Mouse (Mus musculus): Measurements from ENCODE around the gene Fam19a5. TPM values are rescaled to one million over a fixed set of nuclear protein-coding genes. Genes with fewer than 3 reads are reported as not detected.

Fam19a5 gene
- polyA plus RNA-seq, 1 experiment from 2014 or later, result 1.4 TPM

- H3K27ac ChIP-seq (ENCODE audit: low read depth, low read length), result no peak overlapping the region
- H3K9ac ChIP-seq (ENCODE audit: low read depth, low read length), result no peak overlapping the region
- 70% methylated on average over 1 of the region's 1 CpGs for WGBS
- peaks cover 38% of the 10 kb centered on the region for H3K27me3 ChIP-seq (replicated peaks; ENCODE audit: control insufficient read depth, insufficient read depth, low read length)
- no peaks in the 10 kb centered on the region for H3K36me3 ChIP-seq (ENCODE audit: control insufficient read depth, insufficient read depth)
- H3K4me2 ChIP-seq (replicated peaks; ENCODE audit: low read depth), result no peak overlapping the region
- ATAC-seq, result no peak
- no peaks in the 10 kb centered on the region for H3K4me1 ChIP-seq (replicated peaks; ENCODE audit: control insufficient read depth, insufficient read depth, low read length)
- no peaks in the 10 kb centered on the region for H3K9me3 ChIP-seq (ENCODE audit: control insufficient read depth)
- TF ChIP-seq CTCF (IDR thresholded peaks at IDR 0.05; ENCODE audit: low read depth), result no peak
- no peak overlapping the region for H3K4me3 ChIP-seq (ENCODE audit: low read depth, low read length)
These were observed 2.4 kb upstream of the Fam19a5 start for GRCm38 (mm10) chr15:87541656-87542055.

- peak; percentile 22; the same call in 1 of the 2 replicates for ATAC-seq
- Histone ChIP-seq H3K36me3 (ENCODE audit: control insufficient read depth, insufficient read depth) (no peaks in the 10 kb centered on the region), H3K4me3 (ENCODE audit: low read depth, low read length) (peak overlapping the region; percentile 35), H3K4me1 (replicated peaks; ENCODE audit: control insufficient read depth, insufficient read depth, low read length) (no peaks in the 10 kb centered on the region), H3K9ac (ENCODE audit: low read depth, low read length) (no peak overlapping the region), H3K9me3 (ENCODE audit: control insufficient read depth) (no peaks in the 10 kb centered on the region), H3K4me2 (replicated peaks; ENCODE audit: low read depth) (peak overlapping the region; percentile 62), H3K27me3 (replicated peaks; ENCODE audit: control insufficient read depth, insufficient read depth, low read length) (peaks cover 38% of the 10 kb centered on the region), H3K27ac (ENCODE audit: low read depth, low read length) (no peak overlapping the region)
- WGBS, result under 1% methylated on average over 70 of the region's 84 CpGs
- no peak for TF ChIP-seq CTCF (IDR thresholded peaks at IDR 0.05; ENCODE audit: low read depth)
These were observed 466 bp downstream of the Fam19a5 start for GRCm38 (mm10) chr15:87544401-87545129.

GRCm38 (mm10) chr15:87545130-87545642, 1.1 kb downstream of the Fam19a5 start:
- no peak; the same call in 1 of the 2 replicates for ATAC-seq
- Histone ChIP-seq H3K9ac (ENCODE audit: low read depth, low read length) (no peak overlapping the region), H3K4me2 (replicated peaks; ENCODE audit: low read depth) (peak overlapping the region; percentile 62), H3K4me3 (ENCODE audit: low read depth, low read length) (peak overlapping the region; percentile 35; the same call in 1 of the 2 replicates), H3K36me3 (ENCODE audit: control insufficient read depth, insufficient read depth) (no peaks in the 10 kb centered on the region), H3K27me3 (replicated peaks; ENCODE audit: control insufficient read depth, insufficient read depth, low read length) (peaks cover 38% of the 10 kb centered on the region), H3K27ac (ENCODE audit: low read depth, low read length) (no peak overlapping the region), H3K9me3 (ENCODE audit: control insufficient read depth) (no peaks in the 10 kb centered on the region), H3K4me1 (replicated peaks; ENCODE audit: control insufficient read depth, insufficient read depth, low read length) (no peaks in the 10 kb centered on the region)
- no peak for TF ChIP-seq CTCF (IDR thresholded peaks at IDR 0.05; ENCODE audit: low read depth)
- WGBS, result 16% methylated on average over 18 of the region's 18 CpGs

- Histone ChIP-seq H3K27me3 (replicated peaks; ENCODE audit: control insufficient read depth, insufficient read depth, low read length) (peaks cover 38% of the 10 kb centered on the region), H3K36me3 (ENCODE audit: control insufficient read depth, insufficient read depth) (no peaks in the 10 kb centered on the region), H3K27ac (ENCODE audit: low read depth, low read length) (no peak overlapping the region), H3K9me3 (ENCODE audit: control insufficient read depth) (no peaks in the 10 kb centered on the region), H3K9ac (ENCODE audit: low read depth, low read length) (no peak overlapping the region), H3K4me1 (replicated peaks; ENCODE audit: control insufficient read depth, insufficient read depth, low read length) (no peaks in the 10 kb centered on the region), H3K4me2 (replicated peaks; ENCODE audit: low read depth) (no peak overlapping the region), H3K4me3 (ENCODE audit: low read depth, low read length) (no peak overlapping the region)
- ATAC-seq, result no peak
- 28% methylated on average over 8 of the region's 8 CpGs for WGBS
- no peak for TF ChIP-seq CTCF (IDR thresholded peaks at IDR 0.05; ENCODE audit: low read depth)
These were observed 1.7 kb downstream of the Fam19a5 start for GRCm38 (mm10) chr15:87545731-87546360.

GRCm38 (mm10) chr15:87547022-87547421, 2.9 kb downstream of the Fam19a5 start:
- Histone ChIP-seq H3K9ac (ENCODE audit: low read depth, low read length) (no peak overlapping the region), H3K9me3 (ENCODE audit: control insufficient read depth) (no peaks in the 10 kb centered on the region), H3K4me3 (ENCODE audit: low read depth, low read length) (no peak overlapping the region), H3K27me3 (replicated peaks; ENCODE audit: control insufficient read depth, insufficient read depth, low read length) (peaks cover 38% of the 10 kb centered on the region), H3K27ac (ENCODE audit: low read depth, low read length) (no peak overlapping the region), H3K4me2 (replicated peaks; ENCODE audit: low read depth) (no peak overlapping the region), H3K4me1 (replicated peaks; ENCODE audit: control insufficient read depth, insufficient read depth, low read length) (no peaks in the 10 kb centered on the region), H3K36me3 (ENCODE audit: control insufficient read depth, insufficient read depth) (no peaks in the 10 kb centered on the region)
- peak; percentile 55 for TF ChIP-seq CTCF (IDR thresholded peaks at IDR 0.05; ENCODE audit: low read depth)
- no peak for ATAC-seq
- WGBS, result 45% methylated on average over 5 of the region's 5 CpGs

- no peak overlapping the region for H3K4me3 ChIP-seq (ENCODE audit: low read depth, low read length)
- no peaks in the 10 kb centered on the region for H3K36me3 ChIP-seq (ENCODE audit: control insufficient read depth, insufficient read depth)
- no peak for ATAC-seq
- no peak overlapping the region for H3K4me2 ChIP-seq (replicated peaks; ENCODE audit: low read depth)
- no peak for TF ChIP-seq CTCF (IDR thresholded peaks at IDR 0.05; ENCODE audit: low read depth)
- H3K9ac ChIP-seq (ENCODE audit: low read depth, low read length), result no peak overlapping the region
- 77% methylated on average over 4 of the region's 4 CpGs for WGBS
- no peaks in the 10 kb centered on the region for H3K9me3 ChIP-seq (ENCODE audit: control insufficient read depth)
- no peaks in the 10 kb centered on the region for H3K4me1 ChIP-seq (replicated peaks; ENCODE audit: control insufficient read depth, insufficient read depth, low read length)
- H3K27ac ChIP-seq (ENCODE audit: low read depth, low read length), result no peak overlapping the region
- peaks cover 15% of the 10 kb centered on the region for H3K27me3 ChIP-seq (replicated peaks; ENCODE audit: control insufficient read depth, insufficient read depth, low read length)
These were observed 5.6 kb downstream of the Fam19a5 start for GRCm38 (mm10) chr15:87549724-87550123.

Data from intestine, postnatal 0 days (tissue).